Mouse (Mus musculus): ENCODE data around the gene Tnfrsf21. TPM values are rescaled to one million over a fixed set of nuclear protein-coding genes. Genes with fewer than 3 reads are reported as not detected.

Gene Tnfrsf21
- polyA plus RNA-seq, 1 experiment from 2014 or later: 25.4 TPM

- Histone ChIP-seq H3K9me3 (replicated peaks) (no peaks in the 10 kb centered on the region), H3K4me1 (no peaks in the 10 kb centered on the region), H3K4me3 (no peak overlapping the region), H3K27me3 (ENCODE audit: low read depth, poor library complexity, severe bottlenecking) (no peaks in the 10 kb centered on the region), H3K27ac (replicated peaks) (no peak overlapping the region), H3K36me3 (no peaks in the 10 kb centered on the region)
- WGBS: 91% methylated on average over 3 of the region's 3 CpGs
- no peak for DNase-seq (ENCODE audit: low spot score)
These were observed 113.9 kb downstream of the Tnfrsf21 start for GRCm38 (mm10) chr17:43130115-43130869.

GRCm38 (mm10) chr17:43130870-43131264, 114.5 kb downstream of the Tnfrsf21 start:
- H3K27me3 ChIP-seq (ENCODE audit: low read depth, poor library complexity, severe bottlenecking): no peaks in the 10 kb centered on the region
- H3K4me1 ChIP-seq: 0 out of 2 replicates have a peak, but pooled peaks cover 2% of the 10 kb centered on the region
- no peaks in the 10 kb centered on the region for H3K36me3 ChIP-seq
- DNase-seq (ENCODE audit: low spot score): no peak
- no peak overlapping the region for H3K27ac ChIP-seq (replicated peaks)
- no peak overlapping the region for H3K4me3 ChIP-seq
- H3K9me3 ChIP-seq (replicated peaks): no peaks in the 10 kb centered on the region

DNA sequence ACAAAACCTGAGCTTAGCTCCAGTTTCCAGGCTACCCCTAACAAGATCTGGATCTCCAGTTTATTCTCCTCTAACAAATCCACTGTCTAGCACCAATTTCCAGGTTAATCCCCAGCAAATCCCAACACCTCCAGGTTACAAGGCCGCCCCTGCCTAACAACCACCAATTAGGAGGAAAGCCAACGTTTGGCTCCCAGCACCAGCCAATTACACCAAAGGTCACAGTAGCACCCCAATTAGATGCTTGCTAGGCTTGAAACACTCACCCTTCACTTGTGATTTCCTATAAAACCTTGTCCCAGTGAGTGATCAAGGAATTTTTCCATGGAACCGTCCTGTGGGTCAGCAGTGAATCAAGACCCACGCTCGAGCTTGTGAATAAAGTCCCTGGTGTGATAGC, 116.1 kb downstream of the Tnfrsf21 start:
- 89% methylated on average over 5 of the region's 5 CpGs for WGBS
- Histone ChIP-seq H3K4me1 (0 out of 2 replicates have a peak, but pooled peaks cover 2% of the 10 kb centered on the region), H3K9me3 (replicated peaks) (no peaks in the 10 kb centered on the region), H3K36me3 (no peaks in the 10 kb centered on the region), H3K27me3 (ENCODE audit: low read depth, poor library complexity, severe bottlenecking) (no peaks in the 10 kb centered on the region), H3K27ac (replicated peaks) (no peak overlapping the region), H3K4me3 (no peak overlapping the region)
- no peak for DNase-seq (ENCODE audit: low spot score)

GRCm38 (mm10) chr17:43133106-43133505, 116.8 kb downstream of the Tnfrsf21 start:
- H3K27me3 ChIP-seq (ENCODE audit: low read depth, poor library complexity, severe bottlenecking): no peaks in the 10 kb centered on the region
- no peak overlapping the region for H3K27ac ChIP-seq (replicated peaks)
- 0 out of 2 replicates have a peak, but pooled peaks cover 2% of the 10 kb centered on the region for H3K4me1 ChIP-seq
- no peaks in the 10 kb centered on the region for H3K9me3 ChIP-seq (replicated peaks)
- DNase-seq (ENCODE audit: low spot score): no peak
- no peak overlapping the region for H3K4me3 ChIP-seq
- H3K36me3 ChIP-seq: no peaks in the 10 kb centered on the region
- 87% methylated on average over 4 of the region's 4 CpGs for WGBS

GRCm38 (mm10) chr17:43134991-43135390, 118.6 kb downstream of the Tnfrsf21 start:
- Histone ChIP-seq H3K4me3 (no peak overlapping the region), H3K27ac (replicated peaks) (no peak overlapping the region), H3K9me3 (replicated peaks) (no peaks in the 10 kb centered on the region), H3K4me1 (0 out of 2 replicates have a peak, but pooled peaks cover 2% of the 10 kb centered on the region), H3K27me3 (ENCODE audit: low read depth, poor library complexity, severe bottlenecking) (no peaks in the 10 kb centered on the region), H3K36me3 (no peaks in the 10 kb centered on the region)
- 72% methylated on average over 4 of the region's 4 CpGs for WGBS
- no peak for DNase-seq (ENCODE audit: low spot score)

DNA sequence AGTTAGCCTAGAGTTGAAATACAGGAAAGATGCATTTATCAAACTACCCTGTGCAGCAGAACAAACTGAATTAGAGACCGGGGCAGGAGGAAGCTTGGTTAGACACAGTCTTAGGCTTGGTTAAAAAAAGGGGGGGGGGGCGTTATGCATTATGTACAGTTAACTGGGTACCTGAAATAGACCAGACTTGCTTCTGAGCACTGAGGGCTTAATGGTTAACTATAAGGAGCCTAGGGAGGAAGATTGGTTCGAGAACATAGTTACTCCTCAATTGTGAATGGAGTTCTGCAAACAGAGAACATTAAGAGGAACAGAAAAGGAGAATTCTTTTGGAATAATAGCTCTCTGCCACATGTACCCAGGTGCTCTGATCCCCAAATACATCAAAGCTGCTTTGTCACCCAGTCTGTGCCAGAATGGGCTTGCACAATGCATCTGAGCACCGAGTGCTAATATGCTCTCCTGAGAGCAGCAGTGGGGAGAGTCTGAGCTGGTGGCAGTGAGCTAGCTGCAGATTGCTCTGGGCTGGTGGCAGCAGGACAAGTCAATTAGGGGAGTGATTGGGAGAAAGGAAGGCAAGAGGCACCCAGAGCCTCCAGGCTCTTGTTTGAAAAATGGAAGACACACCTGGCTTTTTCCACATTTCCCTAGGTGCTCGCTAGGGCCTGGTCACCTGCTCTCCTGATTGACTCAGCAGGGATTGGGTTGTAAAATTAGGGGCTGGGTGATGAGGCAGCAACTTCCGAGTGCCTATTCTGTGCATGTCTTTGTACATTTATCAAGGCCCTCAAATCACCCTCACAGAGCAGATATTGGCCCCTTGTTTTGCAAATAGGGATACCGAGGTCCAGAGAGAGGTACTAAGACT, 119.3 kb downstream of the Tnfrsf21 start:
- H3K4me3 ChIP-seq: no peak overlapping the region
- H3K27ac ChIP-seq (replicated peaks): no peak overlapping the region
- H3K4me1 ChIP-seq: 0 out of 2 replicates have a peak, but pooled peaks cover 2% of the 10 kb centered on the region
- DNase-seq (ENCODE audit: low spot score): no peak
- H3K9me3 ChIP-seq (replicated peaks): no peaks in the 10 kb centered on the region
- H3K36me3 ChIP-seq: no peaks in the 10 kb centered on the region
- WGBS: 56% methylated on average over 7 of the region's 7 CpGs
- H3K27me3 ChIP-seq (ENCODE audit: low read depth, poor library complexity, severe bottlenecking): no peaks in the 10 kb centered on the region

- no peak for DNase-seq (ENCODE audit: low spot score)
- H3K27ac ChIP-seq (replicated peaks): no peak overlapping the region
- H3K9me3 ChIP-seq (replicated peaks): no peaks in the 10 kb centered on the region
- H3K27me3 ChIP-seq (ENCODE audit: low read depth, poor library complexity, severe bottlenecking): no peaks in the 10 kb centered on the region
- 0 out of 2 replicates have a peak, but pooled peaks cover 2% of the 10 kb centered on the region for H3K4me1 ChIP-seq
- no peaks in the 10 kb centered on the region for H3K36me3 ChIP-seq
- no peak overlapping the region for H3K4me3 ChIP-seq
- 71% methylated on average over 4 of the region's 4 CpGs for WGBS
These were observed 120.4 kb downstream of the Tnfrsf21 start for GRCm38 (mm10) chr17:43136720-43137119.

- H3K27ac ChIP-seq (replicated peaks): no peak overlapping the region
- H3K4me3 ChIP-seq: no peak overlapping the region
- no peaks in the 10 kb centered on the region for H3K27me3 ChIP-seq (ENCODE audit: low read depth, poor library complexity, severe bottlenecking)
- 94% methylated on average over 9 of the region's 9 CpGs for WGBS
- 0 out of 2 replicates have a peak, but pooled peaks cover 2% of the 10 kb centered on the region for H3K4me1 ChIP-seq
- no peaks in the 10 kb centered on the region for H3K9me3 ChIP-seq (replicated peaks)
- no peaks in the 10 kb centered on the region for H3K36me3 ChIP-seq
- DNase-seq (ENCODE audit: low spot score): no peak
These were observed 121.5 kb downstream of the Tnfrsf21 start for GRCm38 (mm10) chr17:43137838-43138237.

- DNase-seq (ENCODE audit: low spot score): no peak
- 0 out of 2 replicates have a peak, but pooled peaks cover 2% of the 10 kb centered on the region for H3K4me1 ChIP-seq
- 88% methylated on average over 7 of the region's 7 CpGs for WGBS
These were observed 122.0 kb downstream of the Tnfrsf21 start for GRCm38 (mm10) chr17:43138356-43138755.

More at GRCm38 (mm10) chr17:43138356-43138755, 122.0 kb downstream of the Tnfrsf21 start:
- H3K9me3 ChIP-seq (replicated peaks): no peaks in the 10 kb centered on the region
- no peak overlapping the region for H3K4me3 ChIP-seq
- H3K27me3 ChIP-seq (ENCODE audit: low read depth, poor library complexity, severe bottlenecking): no peaks in the 10 kb centered on the region
- no peaks in the 10 kb centered on the region for H3K36me3 ChIP-seq
- no peak overlapping the region for H3K27ac ChIP-seq (replicated peaks)

Other genes starting within 250 kb of the Tnfrsf21 start
- 10.0 and 10.3 TPM in 2 replicates for gene Cd2ap, start 139.9 kb upstream of the Tnfrsf21 start, polyA plus RNA-seq (2016; fragmentation: Nextera tagmentation; extraction: Ambion mirVana)

Measured in midbrain, embryonic 10.5 days (tissue).